Mouse (Mus musculus) embryonic facial prominence, embryonic 10.5 days (tissue): ENCODE measurements around the gene Pnpla1. TPM values are rescaled to one million over a fixed set of nuclear protein-coding genes. Genes with fewer than 3 reads are reported as not detected.

ENCODE experiments used
- DNase-seq: peaks from one replicate; pipeline ENCODE4 v3.0.0-alpha.2; 2017; ENCODE audit warnings: low spot score
- H3K27ac ChIP-seq: fragments of 300-500 bp; sonication (generic); replicated peaks from 2 replicates; pipeline ENCODE4 v1.5.1; 2016; ENCODE audit warnings: mild to moderate bottlenecking
- H3K27me3 ChIP-seq: fragments of 300-500 bp; sonication (generic); replicated peaks from 2 replicates; pipeline ENCODE4 v1.6.1; 2016; ENCODE audit warnings: low read depth, mild to moderate bottlenecking; ENCODE audit not compliant: poor library complexity, severe bottlenecking
- H3K36me3 ChIP-seq: fragments of 300-500 bp; sonication (generic); replicated peaks from 2 replicates; pipeline ENCODE4 v1.6.1; 2016; ENCODE audit warnings: mild to moderate bottlenecking, moderate library complexity
- H3K4me1 ChIP-seq: fragments of 300-500 bp; sonication (generic); 2 replicates; pipeline ENCODE4 v1.6.1; 2016
- H3K4me3 ChIP-seq: fragments of 300-500 bp; sonication (generic); 2 replicates; pipeline ENCODE4 v1.5.1; 2016; ENCODE audit warnings: mild to moderate bottlenecking, moderate library complexity
- H3K9me3 ChIP-seq: fragments of 300-500 bp; sonication (generic); 2 replicates; pipeline ENCODE4 v1.6.1; 2016; ENCODE audit warnings: mild to moderate bottlenecking
- WGBS: fragments of 180-500 bp; shearing (Covaris S2); methylation state at CpG from one replicate; pipeline ENCODE4 v1.1.7; 2016; 5-methylcytosine and 5-hydroxymethylcytosine counted together
- polyA plus RNA-seq: library from polyadenylated mRNA; unstranded; fragments of >200 nt; fragmentation: Nextera tagmentation; extraction: Ambion mirVana; gene quantifications from 2 replicates; pipeline ENCODE4 v1.2.1, GENCODE M21; 2016

Gene Pnpla1
- polyA plus RNA-seq, 1 experiment from 2014 or later: 0.09 TPM

- no peaks in the 10 kb centered on the region for H3K36me3 ChIP-seq
- no peaks in the 10 kb centered on the region for H3K4me1 ChIP-seq
- DNase-seq: no peak
- no peaks in the 10 kb centered on the region for H3K27me3 ChIP-seq
- H3K9me3 ChIP-seq: no peaks in the 10 kb centered on the region
- no peak overlapping the region for H3K4me3 ChIP-seq
- H3K27ac ChIP-seq: no peak overlapping the region
- WGBS: 91% methylated on average over 1 of the region's 1 CpGs
These were observed 58.3 kb downstream of the Pnpla1 start for GRCm38 (mm10) chr17:28916520-28916919.

- H3K4me1 ChIP-seq: peaks cover 6% of the 10 kb centered on the region
- H3K27ac ChIP-seq: no peak overlapping the region
- no peaks in the 10 kb centered on the region for H3K27me3 ChIP-seq
- H3K36me3 ChIP-seq: no peaks in the 10 kb centered on the region
- no peak overlapping the region for H3K4me3 ChIP-seq
- no peaks in the 10 kb centered on the region for H3K9me3 ChIP-seq
- no peak for DNase-seq
- WGBS: 80% methylated on average over 8 of the region's 8 CpGs
These were observed 62.9 kb downstream of the Pnpla1 start for GRCm38 (mm10) chr17:28921086-28921485.

- Histone ChIP-seq H3K36me3 (no peaks in the 10 kb centered on the region), H3K4me1 (peaks cover 11% of the 10 kb centered on the region), H3K27ac (no peak overlapping the region), H3K4me3 (no peak overlapping the region), H3K27me3 (no peaks in the 10 kb centered on the region), H3K9me3 (no peaks in the 10 kb centered on the region)
- DNase-seq: no peak
- WGBS: 65% methylated on average over 6 of the region's 6 CpGs
These were observed 63.9 kb downstream of the Pnpla1 start for GRCm38 (mm10) chr17:28922096-28922495.

GRCm38 (mm10) chr17:28924957-28925595 is 66.9 kb downstream of the Pnpla1 start:
- H3K4me1 ChIP-seq: peaks cover 11% of the 10 kb centered on the region
- H3K9me3 ChIP-seq: no peaks in the 10 kb centered on the region
- H3K36me3 ChIP-seq: no peaks in the 10 kb centered on the region
- DNase-seq: no peak
- H3K27me3 ChIP-seq: no peaks in the 10 kb centered on the region
- WGBS: 86% methylated on average over 8 of the region's 8 CpGs
- no peak overlapping the region for H3K27ac ChIP-seq
- no peak overlapping the region for H3K4me3 ChIP-seq

- Histone ChIP-seq H3K9me3 (no peaks in the 10 kb centered on the region), H3K27me3 (no peaks in the 10 kb centered on the region), H3K4me1 (peaks cover 24% of the 10 kb centered on the region), H3K27ac (no peak overlapping the region), H3K4me3 (no peak overlapping the region), H3K36me3 (no peaks in the 10 kb centered on the region)
- DNase-seq: peak; percentile 86
- 19% methylated on average over 13 of the region's 13 CpGs for WGBS
These were observed 68.2 kb downstream of the Pnpla1 start for GRCm38 (mm10) chr17:28926380-28926779.

- H3K4me1 ChIP-seq: peaks cover 24% of the 10 kb centered on the region
- no peaks in the 10 kb centered on the region for H3K36me3 ChIP-seq
- H3K4me3 ChIP-seq: no peak overlapping the region
- H3K27ac ChIP-seq: no peak overlapping the region
- H3K27me3 ChIP-seq: no peaks in the 10 kb centered on the region
- peak; percentile 61 for DNase-seq
- WGBS: 49% methylated on average over 15 of the region's 15 CpGs
- no peaks in the 10 kb centered on the region for H3K9me3 ChIP-seq
These were observed 68.8 kb downstream of the Pnpla1 start for GRCm38 (mm10) chr17:28926866-28927635.

GRCm38 (mm10) chr17:28928004-28928403 is 69.8 kb downstream of the Pnpla1 start:
- Histone ChIP-seq H3K27ac (no peak overlapping the region), H3K27me3 (no peaks in the 10 kb centered on the region), H3K4me3 (no peak overlapping the region), H3K4me1 (peaks cover 24% of the 10 kb centered on the region), H3K9me3 (no peaks in the 10 kb centered on the region), H3K36me3 (no peaks in the 10 kb centered on the region)
- no peak for DNase-seq
- 90% methylated on average over 9 of the region's 9 CpGs for WGBS

GRCm38 (mm10) chr17:28929369-28929768 is 71.2 kb downstream of the Pnpla1 start:
- no peaks in the 10 kb centered on the region for H3K27me3 ChIP-seq
- no peak overlapping the region for H3K27ac ChIP-seq
- H3K9me3 ChIP-seq: no peaks in the 10 kb centered on the region
- no peaks in the 10 kb centered on the region for H3K36me3 ChIP-seq
- H3K4me3 ChIP-seq: no peak overlapping the region
- peaks cover 22% of the 10 kb centered on the region for H3K4me1 ChIP-seq
- 93% methylated on average over 4 of the region's 4 CpGs for WGBS
- DNase-seq: no peak

GRCm38 (mm10) chr17:28930392-28931074 is 72.3 kb downstream of the Pnpla1 start:
- Histone ChIP-seq H3K27me3 (no peaks in the 10 kb centered on the region), H3K4me1 (peaks cover 22% of the 10 kb centered on the region), H3K9me3 (no peaks in the 10 kb centered on the region), H3K27ac (peak overlapping the region; percentile 89), H3K4me3 (peak overlapping the region; percentile 31), H3K36me3 (no peaks in the 10 kb centered on the region)
- 32% methylated on average over 14 of the region's 14 CpGs for WGBS
- DNase-seq: peak; percentile 72

- 90% methylated on average over 18 of the region's 18 CpGs for WGBS
- Histone ChIP-seq H3K4me3 (no peak overlapping the region), H3K27ac (peak overlapping the region; percentile 89), H3K27me3 (no peaks in the 10 kb centered on the region), H3K4me1 (peaks cover 16% of the 10 kb centered on the region), H3K9me3 (no peaks in the 10 kb centered on the region), H3K36me3 (no peaks in the 10 kb centered on the region)
- DNase-seq: no peak
These were observed 73.4 kb downstream of the Pnpla1 start for GRCm38 (mm10) chr17:28931436-28932211.

- H3K4me1 ChIP-seq: peaks cover 16% of the 10 kb centered on the region
- H3K9me3 ChIP-seq: no peaks in the 10 kb centered on the region
- no peak for DNase-seq
- no peak overlapping the region for H3K27ac ChIP-seq
- H3K27me3 ChIP-seq: no peaks in the 10 kb centered on the region
- H3K36me3 ChIP-seq: no peaks in the 10 kb centered on the region
- no peak overlapping the region for H3K4me3 ChIP-seq
- WGBS: 85% methylated on average over 4 of the region's 4 CpGs
These were observed 74.1 kb downstream of the Pnpla1 start for GRCm38 (mm10) chr17:28932274-28932673.
